Mouse (Mus musculus): Measurements from ENCODE around the gene Ctse.

- no peak for TF ChIP-seq USF1 (IDR thresholded peaks at IDR 0.05; ENCODE audit: low read depth, low read length)
- no peak for TF ChIP-seq ZNF384 (IDR thresholded peaks at IDR 0.05; ENCODE audit: low read depth, low read length)
Observed at GRCm38 (mm10) chr1:131660716-131661472, 22.8 kb downstream of the Ctse start.

All from CH12.LX (cell line).